7 mouse cellular contexts compared by ENCODE assay signal in the genomic region with DNA sequence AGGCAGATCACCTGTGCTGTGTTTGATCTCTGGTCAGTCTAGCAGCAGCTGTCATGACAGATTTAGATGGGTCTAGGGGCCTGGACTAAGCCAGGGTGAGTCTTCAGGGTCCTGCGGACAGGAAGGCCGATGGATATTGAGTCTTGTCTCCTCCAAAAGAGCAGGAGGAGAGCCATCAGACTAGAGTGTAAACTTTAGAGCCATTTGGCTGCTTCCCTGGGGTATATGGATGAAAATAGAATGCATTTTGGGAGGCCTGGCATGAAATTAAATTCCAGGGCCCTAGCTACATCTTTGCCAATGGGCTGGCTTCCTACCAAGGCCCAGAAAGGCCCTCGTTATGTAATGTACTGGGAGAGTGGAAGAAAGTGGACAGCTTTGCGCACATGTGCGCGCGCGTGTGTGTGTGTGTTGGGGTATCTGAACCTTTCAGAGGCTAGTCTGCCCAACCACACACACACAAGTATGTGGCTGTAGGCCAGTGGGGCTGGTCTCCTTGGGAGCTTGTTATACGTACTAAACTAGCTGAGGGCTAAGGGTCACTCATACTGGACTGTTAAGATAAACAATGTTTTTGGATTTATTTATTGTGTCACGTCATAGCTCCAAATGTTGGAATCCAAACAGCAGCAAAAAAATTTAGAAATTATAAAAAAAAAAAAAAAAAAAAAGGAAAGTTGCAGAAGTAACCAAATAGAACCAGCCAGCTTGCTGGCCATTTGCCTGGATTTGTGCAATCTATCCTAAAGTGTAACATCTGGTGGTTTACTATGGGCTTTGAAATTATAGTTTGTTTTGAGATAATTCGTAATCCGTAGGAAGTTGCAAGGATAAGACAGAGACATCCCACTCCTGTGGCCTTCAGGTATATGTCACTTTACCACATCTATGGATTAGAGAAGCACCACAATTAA.
DNase-seq lines count a peak whose midpoint lies in the region.

No protein-coding gene starts in this region.

- DNase-seq in testis, postnatal 10 days (ENCODE audit: low spot score): peak; percentile 50
- DNase-seq in testis, postnatal 14 days (ENCODE audit: low spot score): no peak
- DNase-seq in cerebellum, postnatal 10 days: peak; percentile 83
- peak; percentile 74 for DNase-seq in heart, postnatal 4 days
- peak; percentile 33 for DNase-seq in left cerebral cortex, adult 11 months (ENCODE audit: low spot score)
- DNase-seq in right cerebral cortex, postnatal 36 days (ENCODE audit: low spot score in 2 of 2): peak; percentile 33 to 64
- no peak for DNase-seq in thymus, postnatal 4 days

Comparison
In these comparisons a context has a peak if more than half of its experiments do, and no peak if none do; other contexts are left out.
1. DNase-seq: peak in testis, postnatal 10 days (single experiment), cerebellum, postnatal 10 days (2 of 2), heart, postnatal 4 days (single experiment), left cerebral cortex, adult 11 months (single experiment) and right cerebral cortex, postnatal 36 days (2 of 2); none in testis, postnatal 14 days (single experiment) and thymus, postnatal 4 days (single experiment).